Mouse (Mus musculus): Measurements from ENCODE around the gene Timeless. TPM values are rescaled to one million over a fixed set of nuclear protein-coding genes. Genes with fewer than 3 reads are reported as not detected.
A peak's percentile ranks its signal among the peaks of the same experiment; 100 is the strongest.

Timeless gene
- total RNA-seq, 1 experiment, result 69.7 TPM

GRCm38 (mm10) chr10:128193113-128193512 lies 38.8 kb upstream of the Timeless start:
- DNase-seq (ENCODE audit: low read depth, low spot score), result no peak
- in situ Hi-C loops (cut with MboI; ENCODE audit: low sequenced_read_pairs in 2 of 2, unreplicated experiment in 2 of 2), result no loop called here
- no peak overlapping the region for H3K27ac ChIP-seq (ENCODE audit: insufficient read depth, low read depth, low read length, poor library complexity, severe bottlenecking)
- peak overlapping the region in 1 of 2 experiments; percentile 86; a peak in 1 of 4 replicates for H3K4me3 ChIP-seq (ENCODE audit: insufficient read depth in 1 of 2, low read depth in 1 of 2, low read length in 2 of 2, poor library complexity in 1 of 2, severe bottlenecking in 1 of 2)
- no peak overlapping the region for H3K9ac ChIP-seq (ENCODE audit: insufficient read depth, low read depth, low read length, poor library complexity, severe bottlenecking)
- no peaks in the 10 kb centered on the region for H3K36me3 ChIP-seq (ENCODE audit: control insufficient read depth, insufficient read depth, low read length, poor library complexity, severe bottlenecking)
- peaks cover 0 to 2% of the 10 kb centered on the region in 2 experiments; a peak in 1 of 4 replicates for H3K4me1 ChIP-seq (ENCODE audit: control insufficient read depth in 2 of 2, insufficient read depth in 2 of 2, low read length in 2 of 2, poor library complexity in 1 of 2)
- no peaks in the 10 kb centered on the region for H3K9me3 ChIP-seq (ENCODE audit: control insufficient read depth, insufficient read depth, low read depth, low read length)
- TF ChIP-seq CHD2 (IDR thresholded peaks at IDR 0.05; ENCODE audit: low read depth, low read length) (no peak), ZC3H11A (IDR thresholded peaks at IDR 0.05; ENCODE audit: borderline replicate concordance, low read depth, low read length) (no peak), MAFK (IDR thresholded peaks at IDR 0.05; ENCODE audit: insufficient read depth, low read depth, low read length) (no peak), ZNF384 (IDR thresholded peaks at IDR 0.05; ENCODE audit: low read depth, low read length) (no peak), HCFC1 (IDR thresholded peaks at IDR 0.05; ENCODE audit: borderline replicate concordance, insufficient read depth, low read length) (no peak)

DNA sequence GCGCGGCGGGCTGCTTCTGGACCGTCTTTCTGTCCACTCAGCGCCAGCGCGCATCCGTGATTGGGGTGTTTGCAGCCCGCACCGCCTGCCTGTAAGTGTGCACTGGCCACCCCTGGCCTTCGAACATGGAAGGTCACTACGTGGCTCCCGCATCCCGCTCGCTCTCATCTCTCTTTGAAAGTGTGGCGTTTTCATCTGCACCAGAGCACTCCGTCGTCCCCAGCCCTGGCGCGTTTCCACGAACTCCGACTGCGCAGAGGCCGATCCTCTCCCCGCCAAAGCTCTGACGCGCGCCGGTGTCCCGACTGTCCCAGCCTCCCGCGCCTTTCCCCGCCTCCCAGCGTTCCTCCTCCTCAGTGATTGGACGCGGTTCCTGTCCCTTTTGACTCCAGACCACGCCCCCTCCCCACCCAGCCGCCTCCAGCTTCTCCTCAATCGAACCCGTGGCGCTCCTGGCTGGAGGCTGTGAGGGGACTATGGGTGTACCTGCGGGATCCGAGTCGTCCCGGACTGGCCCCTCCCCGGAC lies 37.8 kb upstream of the Timeless start, which contains the start of gene Gls2:
TSS of gene Gls2 (plus strand) at position 434 of the 527 bp plus-strand sequence.
- H3K4me1 ChIP-seq (ENCODE audit: control insufficient read depth in 2 of 2, insufficient read depth in 2 of 2, low read length in 2 of 2, poor library complexity in 1 of 2), result peaks cover 0 to 2% of the 10 kb centered on the region in 2 experiments; a peak in 1 of 4 replicates
- H3K36me3 ChIP-seq (ENCODE audit: control insufficient read depth, insufficient read depth, low read length, poor library complexity, severe bottlenecking), result peaks cover 1% of the 10 kb centered on the region; the same call in 1 of the 2 replicates
- peak within 1 kb of the TSS; percentile 86 to 89 for H3K4me3 ChIP-seq (ENCODE audit: insufficient read depth in 1 of 2, low read depth in 1 of 2, low read length in 2 of 2, poor library complexity in 1 of 2, severe bottlenecking in 1 of 2)
- in situ Hi-C loops (cut with MboI; ENCODE audit: low sequenced_read_pairs in 2 of 2, unreplicated experiment in 2 of 2), result no loop called here
- peak within 1 kb of the TSS; percentile 54 for H3K27ac ChIP-seq (ENCODE audit: insufficient read depth, low read depth, low read length, poor library complexity, severe bottlenecking)
- TF ChIP-seq MAFK (IDR thresholded peaks at IDR 0.05; ENCODE audit: insufficient read depth, low read depth, low read length) (no peak; the same call in 1 of the 2 replicates), ZC3H11A (IDR thresholded peaks at IDR 0.05; ENCODE audit: borderline replicate concordance, low read depth, low read length) (no peak), HCFC1 (IDR thresholded peaks at IDR 0.05; ENCODE audit: borderline replicate concordance, insufficient read depth, low read length) (0 out of 2 replicates have a peak, but pooled peaks have one; percentile 38), CHD2 (IDR thresholded peaks at IDR 0.05; ENCODE audit: low read depth, low read length) (no peak), ZNF384 (IDR thresholded peaks at IDR 0.05; ENCODE audit: low read depth, low read length) (no peak)
- H3K9ac ChIP-seq (ENCODE audit: insufficient read depth, low read depth, low read length, poor library complexity, severe bottlenecking), result peak within 1 kb of the TSS; percentile 87
- no peaks in the 10 kb centered on the region for H3K9me3 ChIP-seq (ENCODE audit: control insufficient read depth, insufficient read depth, low read depth, low read length)
- peak; percentile 100 for DNase-seq (ENCODE audit: low read depth, low spot score)

GRCm38 (mm10) chr10:128194551-128195461 lies 37.1 kb upstream of the Timeless start:
- no peaks in the 10 kb centered on the region for H3K9me3 ChIP-seq (ENCODE audit: control insufficient read depth, insufficient read depth, low read depth, low read length)
- peaks cover 3% of the 10 kb centered on the region; the same call in 1 of the 2 replicates for H3K36me3 ChIP-seq (ENCODE audit: control insufficient read depth, insufficient read depth, low read length, poor library complexity, severe bottlenecking)
- DNase-seq (ENCODE audit: low read depth, low spot score), result no peak
- TF ChIP-seq ZC3H11A (IDR thresholded peaks at IDR 0.05; ENCODE audit: borderline replicate concordance, low read depth, low read length) (no peak), HCFC1 (IDR thresholded peaks at IDR 0.05; ENCODE audit: borderline replicate concordance, insufficient read depth, low read length) (no peak), ZNF384 (IDR thresholded peaks at IDR 0.05; ENCODE audit: low read depth, low read length) (no peak), MAFK (IDR thresholded peaks at IDR 0.05; ENCODE audit: insufficient read depth, low read depth, low read length) (no peak), CHD2 (IDR thresholded peaks at IDR 0.05; ENCODE audit: low read depth, low read length) (no peak)
- H3K27ac ChIP-seq (ENCODE audit: insufficient read depth, low read depth, low read length, poor library complexity, severe bottlenecking), result peak overlapping the region; percentile 54
- in situ Hi-C loops (cut with MboI; ENCODE audit: low sequenced_read_pairs in 2 of 2, unreplicated experiment in 2 of 2), result no loop called here
- H3K9ac ChIP-seq (ENCODE audit: insufficient read depth, low read depth, low read length, poor library complexity, severe bottlenecking), result peak overlapping the region; percentile 87
- peak overlapping the region; percentile 86 to 89 for H3K4me3 ChIP-seq (ENCODE audit: insufficient read depth in 1 of 2, low read depth in 1 of 2, low read length in 2 of 2, poor library complexity in 1 of 2, severe bottlenecking in 1 of 2)
- peaks cover 0 to 2% of the 10 kb centered on the region in 2 experiments; a peak in 1 of 4 replicates for H3K4me1 ChIP-seq (ENCODE audit: control insufficient read depth in 2 of 2, insufficient read depth in 2 of 2, low read length in 2 of 2, poor library complexity in 1 of 2)

DNA sequence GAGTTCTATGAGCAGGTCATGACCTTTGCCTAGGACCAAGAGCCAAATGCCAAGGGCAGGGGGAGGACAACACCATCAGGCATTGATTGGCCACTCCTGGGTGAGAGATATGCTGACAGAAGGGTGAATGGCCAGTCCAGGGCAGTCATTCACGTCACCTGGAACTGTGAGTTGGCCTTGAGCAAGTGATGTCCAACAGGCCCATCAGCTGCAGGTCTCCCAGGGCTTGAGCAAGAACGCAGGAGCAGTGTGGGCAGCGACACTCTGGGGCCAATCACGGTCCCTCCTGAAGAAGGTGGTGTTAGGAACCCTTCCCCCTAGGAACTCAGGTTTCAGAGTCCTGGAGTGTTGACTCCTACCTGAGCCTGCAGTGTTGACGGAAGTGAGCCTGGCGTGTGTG lies 30.0 kb upstream of the Timeless start:
- no peaks in the 10 kb centered on the region for H3K9me3 ChIP-seq (ENCODE audit: control insufficient read depth, insufficient read depth, low read depth, low read length)
- no peak overlapping the region for H3K9ac ChIP-seq (ENCODE audit: insufficient read depth, low read depth, low read length, poor library complexity, severe bottlenecking)
- H3K27ac ChIP-seq (ENCODE audit: insufficient read depth, low read depth, low read length, poor library complexity, severe bottlenecking), result no peak overlapping the region
- H3K36me3 ChIP-seq (ENCODE audit: control insufficient read depth, insufficient read depth, low read length, poor library complexity, severe bottlenecking), result peaks cover 9% of the 10 kb centered on the region
- no peak overlapping the region for H3K4me3 ChIP-seq (ENCODE audit: insufficient read depth in 1 of 2, low read depth in 1 of 2, low read length in 2 of 2, poor library complexity in 1 of 2, severe bottlenecking in 1 of 2)
- TF ChIP-seq HCFC1 (IDR thresholded peaks at IDR 0.05; ENCODE audit: borderline replicate concordance, insufficient read depth, low read length) (no peak), ZNF384 (IDR thresholded peaks at IDR 0.05; ENCODE audit: low read depth, low read length) (no peak), MAFK (IDR thresholded peaks at IDR 0.05; ENCODE audit: insufficient read depth, low read depth, low read length) (no peak), CHD2 (IDR thresholded peaks at IDR 0.05; ENCODE audit: low read depth, low read length) (no peak), ZC3H11A (IDR thresholded peaks at IDR 0.05; ENCODE audit: borderline replicate concordance, low read depth, low read length) (no peak)
- H3K4me1 ChIP-seq (ENCODE audit: control insufficient read depth in 2 of 2, insufficient read depth in 2 of 2, low read length in 2 of 2, poor library complexity in 1 of 2), result peaks cover 10 to 14% of the 10 kb centered on the region in 2 experiments; a peak in 3 of 4 replicates
- no peak for DNase-seq (ENCODE audit: low read depth, low spot score)
- in situ Hi-C loops (cut with MboI; ENCODE audit: low sequenced_read_pairs in 2 of 2, unreplicated experiment in 2 of 2), result no loop called here
